Mouse (Mus musculus): Measurements from ENCODE around the gene Csf3. TPM values are rescaled to one million over a fixed set of nuclear protein-coding genes. Genes with fewer than 3 reads are reported as not detected.

The Csf3 gene
- polyA plus RNA-seq, 1 experiment from 2014 or later, result not detected

GRCm38 (mm10) chr11:98713703-98714102 is 12.6 kb downstream of the Csf3 start:
- no peak overlapping the region for H3K4me3 ChIP-seq (ENCODE audit: low read depth, low read length)
- H3K27me3 ChIP-seq (ENCODE audit: insufficient read depth, low read length), result no peaks in the 10 kb centered on the region
- H3K4me1 ChIP-seq (ENCODE audit: insufficient read depth), result peaks cover 20% of the 10 kb centered on the region; the same call in 1 of the 2 replicates
- no peak for TF ChIP-seq CTCF (IDR thresholded peaks at IDR 0.05; ENCODE audit: low read depth)
- no peak overlapping the region for H3K9ac ChIP-seq
- peaks cover 76% of the 10 kb centered on the region for H3K36me3 ChIP-seq (ENCODE audit: insufficient read depth)
- 63% methylated on average over 12 of the region's 12 CpGs for WGBS
- no peaks in the 10 kb centered on the region for H3K9me3 ChIP-seq (ENCODE audit: low read depth, low read length)
- 0 out of 2 replicates have a peak overlapping the region, but pooled peaks have one; percentile 24 for H3K27ac ChIP-seq (ENCODE audit: low read depth)
- ATAC-seq (ENCODE audit: insufficient read depth), result no peak
- H3K4me2 ChIP-seq, result no peak overlapping the region
- no peak for DNase-seq

- no peak overlapping the region for H3K4me2 ChIP-seq
- peaks cover 8% of the 10 kb centered on the region; the same call in 1 of the 2 replicates for H3K4me1 ChIP-seq (ENCODE audit: insufficient read depth)
- H3K27me3 ChIP-seq (ENCODE audit: insufficient read depth, low read length), result no peaks in the 10 kb centered on the region
- 92% methylated on average over 9 of the region's 9 CpGs for WGBS
- H3K9ac ChIP-seq, result no peak overlapping the region
- peaks cover 65% of the 10 kb centered on the region for H3K36me3 ChIP-seq (ENCODE audit: insufficient read depth)
- ATAC-seq (ENCODE audit: insufficient read depth) (no peak), DNase-seq (no peak)
- no peak overlapping the region for H3K4me3 ChIP-seq (ENCODE audit: low read depth, low read length)
- TF ChIP-seq CTCF (IDR thresholded peaks at IDR 0.05; ENCODE audit: low read depth), result no peak
- no peaks in the 10 kb centered on the region for H3K9me3 ChIP-seq (ENCODE audit: low read depth, low read length)
- no peak overlapping the region for H3K27ac ChIP-seq (ENCODE audit: low read depth)
These were observed 14.9 kb downstream of the Csf3 start for GRCm38 (mm10) chr11:98715946-98716345.

GRCm38 (mm10) chr11:98717904-98718303 is 16.8 kb downstream of the Csf3 start:
- WGBS, result 20% methylated on average over 13 of the region's 13 CpGs
- Histone ChIP-seq H3K36me3 (ENCODE audit: insufficient read depth) (peaks cover 54% of the 10 kb centered on the region), H3K9ac (no peak overlapping the region), H3K4me2 (no peak overlapping the region), H3K4me1 (ENCODE audit: insufficient read depth) (peaks cover 25% of the 10 kb centered on the region), H3K27me3 (ENCODE audit: insufficient read depth, low read length) (no peaks in the 10 kb centered on the region), H3K9me3 (ENCODE audit: low read depth, low read length) (no peaks in the 10 kb centered on the region), H3K27ac (ENCODE audit: low read depth) (0 out of 2 replicates have a peak overlapping the region, but pooled peaks have one; percentile 30), H3K4me3 (ENCODE audit: low read depth, low read length) (no peak overlapping the region)
- TF ChIP-seq CTCF (IDR thresholded peaks at IDR 0.05; ENCODE audit: low read depth), result peak; percentile 84
- ATAC-seq (ENCODE audit: insufficient read depth) (no peak), DNase-seq (peak; percentile 90)

- no peak overlapping the region for H3K4me2 ChIP-seq
- H3K27ac ChIP-seq (ENCODE audit: low read depth), result peak overlapping the region; percentile 82; the same call in 1 of the 2 replicates
- peaks cover 39% of the 10 kb centered on the region for H3K36me3 ChIP-seq (ENCODE audit: insufficient read depth)
- no peak overlapping the region for H3K9ac ChIP-seq
- no peak for TF ChIP-seq CTCF (IDR thresholded peaks at IDR 0.05; ENCODE audit: low read depth)
- 43% methylated on average over 2 of the region's 2 CpGs for WGBS
- H3K4me3 ChIP-seq (ENCODE audit: low read depth, low read length), result no peak overlapping the region
- no peak for DNase-seq
- no peaks in the 10 kb centered on the region for H3K27me3 ChIP-seq (ENCODE audit: insufficient read depth, low read length)
- H3K9me3 ChIP-seq (ENCODE audit: low read depth, low read length), result no peaks in the 10 kb centered on the region
- ATAC-seq (ENCODE audit: insufficient read depth), result no peak
- peaks cover 25% of the 10 kb centered on the region for H3K4me1 ChIP-seq (ENCODE audit: insufficient read depth)
These were observed 19.7 kb downstream of the Csf3 start for GRCm38 (mm10) chr11:98720756-98721155.

- peaks cover 37% of the 10 kb centered on the region for H3K36me3 ChIP-seq (ENCODE audit: insufficient read depth)
These were observed 20.6 kb downstream of the Csf3 start for GRCm38 (mm10) chr11:98721458-98722226.

GRCm38 (mm10) chr11:98723098-98723497 is 22.0 kb downstream of the Csf3 start:
- Histone ChIP-seq H3K9me3 (ENCODE audit: low read depth, low read length) (no peaks in the 10 kb centered on the region), H3K27me3 (ENCODE audit: insufficient read depth, low read length) (no peaks in the 10 kb centered on the region), H3K4me3 (ENCODE audit: low read depth, low read length) (no peak overlapping the region), H3K4me1 (ENCODE audit: insufficient read depth) (peaks cover 23% of the 10 kb centered on the region), H3K4me2 (peak overlapping the region; percentile 2; the same call in 1 of the 2 replicates), H3K9ac (no peak overlapping the region), H3K27ac (ENCODE audit: low read depth) (no peak overlapping the region), H3K36me3 (ENCODE audit: insufficient read depth) (peaks cover 36% of the 10 kb centered on the region)
- no peak for TF ChIP-seq CTCF (IDR thresholded peaks at IDR 0.05; ENCODE audit: low read depth)
- ATAC-seq (ENCODE audit: insufficient read depth), result no peak
- no peak for DNase-seq
- 42% methylated on average over 7 of the region's 7 CpGs for WGBS

More at GRCm38 (mm10) chr11:98721458-98722226, 20.6 kb downstream of the Csf3 start:
- no peak overlapping the region for H3K4me3 ChIP-seq (ENCODE audit: low read depth, low read length)
- H3K4me2 ChIP-seq, result peak overlapping the region; percentile 21
- TF ChIP-seq CTCF (IDR thresholded peaks at IDR 0.05; ENCODE audit: low read depth), result peak; percentile 72
- no peak overlapping the region; the same call in 1 of the 2 replicates for H3K9ac ChIP-seq
- DNase-seq (peak; percentile 93), ATAC-seq (ENCODE audit: insufficient read depth) (peak; percentile 81)
- 31% methylated on average over 24 of the region's 24 CpGs for WGBS
- H3K4me1 ChIP-seq (ENCODE audit: insufficient read depth), result peaks cover 25% of the 10 kb centered on the region
- peak overlapping the region; percentile 82 for H3K27ac ChIP-seq (ENCODE audit: low read depth)
- H3K27me3 ChIP-seq (ENCODE audit: insufficient read depth, low read length), result no peaks in the 10 kb centered on the region
- no peaks in the 10 kb centered on the region for H3K9me3 ChIP-seq (ENCODE audit: low read depth, low read length)

GRCm38 (mm10) chr11:98725926-98726506 is 25.0 kb downstream of the Csf3 start:
- no peak overlapping the region for H3K4me3 ChIP-seq (ENCODE audit: low read depth, low read length)
- no peak overlapping the region for H3K9ac ChIP-seq
- no peak overlapping the region for H3K4me2 ChIP-seq
- H3K9me3 ChIP-seq (ENCODE audit: low read depth, low read length), result no peaks in the 10 kb centered on the region
- no peaks in the 10 kb centered on the region for H3K27me3 ChIP-seq (ENCODE audit: insufficient read depth, low read length)
- peaks cover 30% of the 10 kb centered on the region for H3K36me3 ChIP-seq (ENCODE audit: insufficient read depth)
- H3K27ac ChIP-seq (ENCODE audit: low read depth), result no peak overlapping the region
- no peak for ATAC-seq (ENCODE audit: insufficient read depth)
- DNase-seq, result no peak
- 94% methylated on average over 15 of the region's 15 CpGs for WGBS
- H3K4me1 ChIP-seq (ENCODE audit: insufficient read depth), result peaks cover 25% of the 10 kb centered on the region
- TF ChIP-seq CTCF (IDR thresholded peaks at IDR 0.05; ENCODE audit: low read depth), result no peak
